Mouse (Mus musculus): ENCODE results near the gene Ang2. TPM values are rescaled to one million over a fixed set of nuclear protein-coding genes. Genes with fewer than 3 reads are reported as not detected.
"Not testable (repeated sequence)": the region's sequence is repeated elsewhere in the genome, so short reads cannot be mapped to it uniquely, and the experiment has no call there.

Ang2 gene
- total RNA-seq (2017) = not detected in 3 replicates

DNA sequence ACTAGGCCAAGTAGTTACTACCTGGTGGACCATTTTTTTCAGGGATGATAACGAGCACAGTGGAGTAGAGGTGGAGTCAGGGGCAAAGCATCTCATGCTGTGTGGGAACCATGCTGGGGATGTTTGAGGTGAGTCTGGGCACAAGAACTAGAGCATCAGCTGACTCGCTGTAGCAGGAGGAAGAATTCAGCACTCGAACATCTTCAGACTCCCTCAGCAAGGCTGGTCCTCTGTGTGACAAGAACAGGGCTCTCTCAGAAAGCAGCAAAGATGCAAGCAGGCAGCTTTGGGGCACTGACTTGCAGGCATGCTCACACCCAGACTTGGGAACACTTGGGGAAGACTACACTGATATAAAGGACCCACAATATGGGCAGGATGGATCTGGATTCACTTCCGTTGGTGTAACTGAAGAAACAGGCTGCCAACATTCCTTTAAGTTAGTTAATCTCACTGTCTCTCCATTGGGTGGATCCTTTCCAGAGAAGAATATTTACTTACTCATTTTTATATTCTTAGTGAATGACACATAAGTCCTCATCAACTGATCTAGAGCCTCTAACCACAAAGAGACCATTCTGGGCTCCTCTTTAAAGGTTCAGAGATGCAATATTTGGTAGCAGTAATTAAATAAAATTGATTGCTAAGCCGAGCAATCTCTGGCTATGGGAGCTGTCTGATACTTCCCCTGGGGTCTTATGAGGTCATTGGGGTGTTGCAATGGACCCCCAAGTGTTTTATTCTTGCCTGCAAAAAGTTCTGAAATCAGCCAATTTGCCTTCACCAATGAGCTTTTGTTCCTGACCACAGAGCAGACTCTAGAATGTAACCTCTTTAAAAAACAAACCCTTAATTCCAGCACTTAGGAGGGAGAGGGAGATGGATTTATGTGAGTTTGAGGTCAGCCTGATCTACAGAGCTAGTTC is at the start of gene Ang2:
Ang2 (minus strand) TSS at position 51 of the 926 bp plus-strand sequence.
- ATAC-seq (replicated peaks; ENCODE audit: insufficient number of reproducible peaks, low FRiP score, low TSS enrichment, poor library complexity, severe bottlenecking) = no peak

DNA sequence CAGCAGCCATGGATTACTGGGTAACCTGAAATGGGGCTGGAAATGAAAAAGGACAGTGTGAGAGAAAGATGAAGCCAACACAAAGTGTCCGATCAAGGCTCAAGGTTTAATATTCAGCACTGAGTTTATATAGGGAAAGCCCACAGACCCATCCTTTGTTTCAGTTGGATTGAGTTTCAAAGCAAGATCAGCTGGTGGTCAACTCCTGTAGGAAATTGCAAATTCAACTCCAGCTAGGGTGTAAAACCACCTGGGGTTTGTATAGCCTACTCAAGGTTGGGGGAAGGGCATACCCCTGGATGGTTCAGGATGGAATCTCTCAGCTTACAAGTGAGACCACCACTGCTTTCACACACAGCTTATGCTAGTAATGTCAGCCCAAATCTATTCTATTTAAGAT is 48.8 kb upstream of the Ang2 start:
- no peak for ATAC-seq (replicated peaks; ENCODE audit: insufficient number of reproducible peaks, low FRiP score, low TSS enrichment, poor library complexity, severe bottlenecking)

DNA sequence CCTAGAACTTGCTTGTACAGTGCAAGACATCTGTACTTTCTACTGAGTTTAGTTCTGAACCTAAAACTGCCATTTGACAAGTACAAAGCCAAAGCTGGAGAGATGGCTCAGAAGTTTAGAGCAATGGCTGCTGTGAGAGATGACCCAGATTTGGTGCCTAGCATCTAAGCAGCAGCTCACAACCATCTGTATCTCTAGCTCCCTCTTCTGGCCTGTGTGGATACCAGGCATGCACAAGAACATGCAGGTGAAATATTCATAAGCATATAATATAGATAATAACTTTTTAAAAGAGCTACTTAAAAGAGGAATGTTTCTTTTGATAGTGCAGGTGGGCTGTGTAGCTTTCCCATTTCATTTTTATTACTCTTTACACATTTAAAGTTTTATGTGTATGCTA is 42.0 kb upstream of the Ang2 start:
- peak; percentile 57; the same call in 1 of the 2 replicates for ATAC-seq (replicated peaks; ENCODE audit: insufficient number of reproducible peaks, low FRiP score, low TSS enrichment, poor library complexity, severe bottlenecking)

DNA sequence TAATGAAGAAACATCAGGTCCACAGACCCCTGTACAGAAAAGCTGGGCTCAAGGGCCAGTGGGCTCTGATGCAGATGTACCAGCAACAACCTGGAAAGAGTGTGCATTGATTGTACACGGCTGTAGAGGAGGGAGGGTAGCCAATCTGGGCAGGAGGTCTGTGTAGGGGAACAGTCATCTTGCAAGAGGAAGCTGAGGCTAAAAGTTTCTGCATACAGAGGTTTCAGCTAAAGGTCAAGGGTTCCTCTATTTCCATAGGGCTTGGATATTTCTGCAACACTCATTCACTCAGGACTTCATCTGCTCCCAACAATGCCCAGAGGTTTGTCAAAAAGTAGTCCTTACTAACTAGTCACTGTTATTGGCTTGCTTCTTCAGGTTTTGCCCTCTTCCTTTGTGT is 38.5 kb upstream of the Ang2 start:
- peak; percentile 64 for ATAC-seq (replicated peaks; ENCODE audit: insufficient number of reproducible peaks, low FRiP score, low TSS enrichment, poor library complexity, severe bottlenecking)

DNA sequence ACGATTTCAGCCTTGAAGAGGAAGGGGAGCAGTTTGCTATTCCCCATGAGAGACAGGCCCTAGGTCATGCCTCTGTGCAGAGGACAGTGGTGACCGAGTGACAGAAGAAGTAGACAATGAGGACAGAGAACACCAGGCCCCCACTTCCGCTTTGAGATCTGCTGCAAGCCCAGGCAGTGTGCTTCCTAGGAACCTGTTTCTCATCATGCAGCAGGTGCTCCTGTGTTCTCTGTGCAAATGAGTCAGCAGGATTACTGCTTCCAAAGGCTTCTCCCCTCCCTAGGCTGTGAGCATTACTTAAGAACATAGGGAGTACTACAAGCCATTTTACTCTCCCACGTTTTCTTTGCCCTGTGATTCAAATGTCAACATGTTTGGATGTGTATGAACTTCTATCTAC is 30.7 kb upstream of the Ang2 start:
- not testable (repeated sequence) for ATAC-seq (replicated peaks; ENCODE audit: insufficient number of reproducible peaks, low FRiP score, low TSS enrichment, poor library complexity, severe bottlenecking)

DNA sequence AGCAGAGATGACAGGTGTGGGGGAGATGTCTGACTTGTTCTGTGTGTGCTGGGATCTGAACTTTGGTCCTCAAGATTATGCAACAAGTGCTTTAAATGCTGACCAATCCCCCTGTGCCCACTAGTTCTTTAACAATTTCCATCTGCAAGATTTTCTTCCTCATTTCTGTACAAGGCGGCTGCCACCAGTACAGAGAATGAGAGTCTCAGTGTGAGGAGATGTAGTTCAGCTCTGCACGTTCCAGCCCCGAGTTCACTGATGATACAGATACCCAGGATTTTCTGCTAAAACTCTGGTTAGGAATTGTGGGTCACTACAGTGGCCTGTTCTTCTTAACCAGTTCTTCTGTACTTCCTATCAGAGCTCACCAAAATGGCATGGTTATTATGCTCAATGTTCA is 21.1 kb upstream of the Ang2 start:
- ATAC-seq (replicated peaks; ENCODE audit: insufficient number of reproducible peaks, low FRiP score, low TSS enrichment, poor library complexity, severe bottlenecking) = not testable (repeated sequence)

DNA sequence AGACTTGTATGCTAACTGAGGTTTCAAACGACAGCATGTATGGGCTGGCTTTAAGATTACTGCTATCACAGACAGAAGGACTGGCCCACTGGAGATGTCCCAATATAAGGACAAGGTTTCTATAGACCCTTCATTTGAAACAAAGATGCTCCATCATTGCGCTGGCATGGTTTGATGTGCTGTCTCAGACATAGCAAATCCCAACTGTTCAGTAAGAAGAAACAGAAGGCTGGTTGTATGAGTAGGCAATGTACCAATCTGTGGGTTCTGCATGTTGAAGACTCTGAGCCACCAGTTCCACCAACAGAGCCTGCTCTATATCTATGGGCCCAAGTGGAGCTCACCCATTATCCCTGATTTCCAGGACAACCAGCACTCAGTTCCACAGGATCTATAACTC is 4.2 kb upstream of the Ang2 start, which contains the start of gene Ear14:
Ear14 (plus strand) TSS at position 277 of the 400 bp plus-strand sequence.
- ATAC-seq (replicated peaks; ENCODE audit: insufficient number of reproducible peaks, low FRiP score, low TSS enrichment, poor library complexity, severe bottlenecking) = no peak

DNA sequence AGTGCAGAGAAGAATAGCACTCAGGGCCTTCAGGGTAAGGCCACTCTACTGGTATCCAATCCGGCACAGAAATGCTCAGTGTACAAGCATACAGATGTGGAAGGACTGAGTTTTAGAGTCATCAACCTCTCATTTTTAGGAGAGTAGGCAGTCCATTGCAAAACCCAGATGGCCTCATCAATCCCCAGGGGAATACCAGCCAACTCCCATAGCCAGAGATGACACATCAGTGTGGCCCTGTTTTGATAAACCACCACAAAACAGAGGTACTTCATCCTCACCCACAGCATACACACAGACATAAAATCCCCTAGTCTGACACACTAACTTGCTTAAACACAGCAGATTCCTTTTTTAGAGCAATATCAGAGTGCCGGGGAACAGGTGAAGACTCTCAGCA is 1.5 kb upstream of the Ang2 start:
- no peak for ATAC-seq (replicated peaks; ENCODE audit: insufficient number of reproducible peaks, low FRiP score, low TSS enrichment, poor library complexity, severe bottlenecking)

DNA sequence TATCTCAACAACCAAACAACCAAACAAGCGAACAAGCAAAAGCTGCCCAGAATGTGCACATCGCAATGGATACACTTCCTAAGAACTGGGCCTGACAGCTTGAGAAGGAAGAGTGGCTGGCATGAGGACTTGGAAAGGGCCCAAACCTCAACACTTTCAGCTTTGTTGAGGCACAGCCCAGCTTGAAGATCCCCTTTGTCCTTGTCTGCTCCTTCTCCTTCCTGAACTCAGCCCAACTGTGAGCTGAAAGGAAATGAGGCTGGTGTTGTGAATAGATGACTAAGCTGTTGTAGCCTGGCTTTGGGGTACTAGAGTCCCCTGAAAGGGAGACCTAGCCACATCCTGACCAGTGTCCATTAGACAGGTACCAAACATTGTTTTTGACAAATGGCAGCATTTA is 1.1 kb upstream of the Ang2 start:
- ATAC-seq (replicated peaks; ENCODE audit: insufficient number of reproducible peaks, low FRiP score, low TSS enrichment, poor library complexity, severe bottlenecking) = no peak

DNA sequence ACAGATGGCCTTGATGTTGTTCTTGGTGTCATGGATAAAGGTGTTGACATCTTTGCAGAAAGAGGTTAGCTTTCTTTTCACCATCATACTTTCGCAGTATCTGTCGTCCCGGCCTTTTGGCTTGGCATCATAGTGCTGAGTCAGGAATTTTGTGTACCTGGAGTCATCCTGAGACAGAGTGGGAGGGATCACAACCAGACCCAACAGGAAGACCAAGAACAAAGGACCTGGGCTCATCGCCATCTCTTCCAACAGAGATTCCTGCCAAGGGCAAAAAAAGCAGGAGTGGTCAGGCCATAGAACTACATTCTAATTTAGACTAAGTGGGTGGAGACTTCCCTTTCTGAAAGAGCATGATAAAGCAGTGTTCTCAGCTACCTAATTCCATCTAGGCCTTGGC is 3.3 kb downstream of the Ang2 start:
- ATAC-seq (replicated peaks; ENCODE audit: insufficient number of reproducible peaks, low FRiP score, low TSS enrichment, poor library complexity, severe bottlenecking) = no peak

DNA sequence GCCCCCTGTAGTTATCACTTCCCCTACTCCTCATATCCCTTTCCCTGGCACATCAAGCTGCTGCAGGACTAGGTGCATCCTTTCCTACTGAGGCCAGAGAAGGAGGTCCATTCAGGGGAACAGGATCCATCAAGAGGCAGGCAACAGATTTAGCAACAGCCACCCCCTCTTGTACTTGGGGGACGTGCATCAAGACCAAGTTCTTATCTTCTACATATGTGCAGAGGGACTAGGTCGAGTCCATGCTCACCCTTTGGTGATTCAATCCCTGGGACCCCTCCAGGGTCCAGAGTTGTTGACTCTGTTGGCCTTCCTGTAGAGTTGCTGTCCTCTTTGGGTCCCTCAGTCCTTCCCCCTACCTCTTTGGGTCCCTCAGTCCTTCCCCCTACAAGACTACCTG is 17.9 kb downstream of the Ang2 start:
- ATAC-seq (replicated peaks; ENCODE audit: insufficient number of reproducible peaks, low FRiP score, low TSS enrichment, poor library complexity, severe bottlenecking) = not testable (repeated sequence)

DNA sequence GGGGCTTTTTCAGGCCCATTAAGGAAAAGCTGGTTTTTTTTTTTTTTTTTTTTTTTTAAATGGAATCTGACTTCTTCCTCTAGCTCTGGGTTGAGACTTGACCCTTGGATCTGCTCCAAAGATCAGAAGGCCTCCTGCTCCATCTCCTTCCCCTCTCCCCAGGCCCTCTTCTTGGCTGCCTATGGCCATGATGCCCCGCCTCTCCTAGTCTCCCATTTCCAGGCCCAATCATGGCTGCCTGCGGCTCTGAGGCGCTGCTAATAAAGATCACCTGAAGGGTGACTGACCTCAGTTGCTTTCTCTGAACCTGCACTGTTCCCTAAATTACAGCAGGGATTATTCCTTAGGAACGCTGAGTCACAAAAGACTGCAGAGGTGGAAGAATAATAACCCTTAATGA is 25.1 kb downstream of the Ang2 start:
- ATAC-seq (replicated peaks; ENCODE audit: insufficient number of reproducible peaks, low FRiP score, low TSS enrichment, poor library complexity, severe bottlenecking) = no peak

DNA sequence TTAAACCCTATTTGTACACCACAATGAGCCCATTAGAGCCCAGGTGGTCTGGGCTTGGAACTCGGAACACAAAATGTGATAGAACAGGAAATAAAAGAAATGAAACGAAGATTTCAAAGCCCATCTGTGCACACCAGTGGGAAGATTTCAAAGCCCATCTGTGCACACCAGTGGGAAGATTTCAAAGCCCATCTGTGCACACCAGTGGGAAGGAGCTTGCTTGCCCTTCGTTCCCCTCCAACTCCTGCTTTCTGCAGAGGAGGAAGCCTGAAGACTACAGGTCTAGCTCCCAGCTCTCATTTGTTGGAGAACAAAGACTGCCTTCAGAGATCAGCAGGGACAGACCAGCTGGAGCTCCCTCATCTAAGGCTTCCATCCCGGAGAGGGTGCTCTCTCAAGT is 26.0 kb downstream of the Ang2 start:
- not testable (repeated sequence) for ATAC-seq (replicated peaks; ENCODE audit: insufficient number of reproducible peaks, low FRiP score, low TSS enrichment, poor library complexity, severe bottlenecking)

DNA sequence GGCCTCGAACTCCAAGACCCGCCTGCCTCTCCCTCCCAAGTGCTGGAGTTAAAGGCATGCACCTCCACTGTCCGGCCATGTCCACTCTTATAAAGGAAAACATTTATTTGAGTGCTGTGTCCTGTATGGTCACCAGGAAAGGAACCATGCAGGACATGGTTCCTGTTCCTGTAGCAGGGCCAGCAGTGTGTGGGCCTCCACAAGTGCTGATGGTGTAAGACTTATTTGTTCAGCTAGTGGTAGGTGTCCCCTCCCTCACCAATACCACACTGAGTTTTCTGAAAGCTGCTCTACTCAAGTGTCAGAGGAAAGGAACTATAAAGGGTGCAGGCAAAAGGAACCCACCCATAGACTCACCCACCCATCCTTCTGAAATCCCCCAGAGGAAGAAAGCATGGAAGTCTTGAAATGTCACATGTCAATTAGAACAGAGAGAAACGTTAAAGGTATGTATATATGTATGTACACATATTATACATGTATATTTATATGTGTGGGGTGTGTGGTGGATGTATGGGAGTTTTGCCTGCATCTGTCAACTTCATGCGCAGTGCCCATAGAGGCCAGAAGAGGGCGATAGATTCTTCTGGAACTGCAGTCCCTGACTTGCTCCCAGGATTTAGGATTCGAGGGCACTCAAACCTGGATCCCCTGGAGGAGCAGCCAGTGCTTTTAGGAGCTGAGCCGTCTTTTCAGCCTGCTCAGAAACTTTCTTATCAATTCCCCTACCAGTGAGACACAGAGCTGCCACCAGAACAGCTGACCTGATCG is 26.7 kb downstream of the Ang2 start:
- not testable (repeated sequence) for ATAC-seq (replicated peaks; ENCODE audit: insufficient number of reproducible peaks, low FRiP score, low TSS enrichment, poor library complexity, severe bottlenecking)

DNA sequence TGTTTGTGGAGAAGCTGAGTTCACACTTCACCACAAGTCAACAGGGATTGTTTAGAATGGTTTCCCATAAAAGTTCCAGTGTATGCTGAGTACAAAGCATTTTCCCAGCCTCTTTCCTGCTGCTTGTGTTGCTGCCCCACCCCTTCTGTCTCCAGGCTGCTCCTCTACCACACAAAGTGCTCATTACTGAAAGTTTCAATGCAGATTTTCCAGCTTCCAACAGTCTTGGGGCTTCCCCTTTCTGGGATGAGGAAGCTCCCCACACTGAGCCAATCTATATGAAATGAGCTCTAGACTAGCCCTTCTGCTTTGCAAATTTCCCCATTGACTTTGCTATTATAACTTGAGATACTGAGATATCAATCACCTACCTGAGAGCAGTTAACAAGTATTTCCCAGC is 32.9 kb downstream of the Ang2 start:
- ATAC-seq (replicated peaks; ENCODE audit: insufficient number of reproducible peaks, low FRiP score, low TSS enrichment, poor library complexity, severe bottlenecking) = peak; percentile 66

DNA sequence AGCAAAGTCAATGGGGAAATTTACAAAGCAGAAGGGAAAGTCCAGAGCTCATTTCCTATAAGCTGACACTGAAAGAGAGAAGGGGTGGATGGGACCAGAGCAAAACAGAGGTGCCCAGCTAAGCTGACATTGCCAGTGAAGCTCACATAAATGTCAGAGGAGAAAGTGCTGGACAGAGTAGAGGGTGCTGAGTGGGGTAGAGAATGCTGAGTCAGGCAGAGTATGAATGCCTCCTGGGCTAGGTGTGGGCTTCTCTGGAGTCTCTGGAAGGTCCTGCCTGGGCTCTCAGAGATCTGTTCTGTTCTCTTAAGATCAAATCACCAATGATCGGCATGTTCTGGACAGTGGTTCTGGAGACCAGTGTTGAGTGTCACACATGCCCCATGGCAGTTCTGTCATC is 33.5 kb downstream of the Ang2 start:
- ATAC-seq (replicated peaks; ENCODE audit: insufficient number of reproducible peaks, low FRiP score, low TSS enrichment, poor library complexity, severe bottlenecking) = no peak

DNA sequence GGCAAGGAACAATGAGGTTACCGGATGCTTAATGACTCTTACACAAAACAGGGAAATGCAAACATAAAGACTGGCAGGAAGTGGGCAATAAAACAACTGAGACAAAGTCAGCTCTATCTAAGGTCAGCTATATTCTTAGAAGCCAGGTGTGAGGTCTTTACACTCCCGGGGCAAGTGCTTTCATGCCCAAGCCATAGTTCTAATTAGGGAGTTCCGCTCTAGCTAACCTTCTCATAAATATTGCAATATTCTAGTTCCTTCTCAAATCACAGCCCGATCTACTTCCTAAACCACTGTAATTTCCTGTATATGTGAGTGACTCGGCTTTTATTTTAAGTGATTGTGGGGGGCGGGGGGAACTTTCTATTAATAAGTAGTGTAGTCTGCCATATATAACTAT is 35.6 kb downstream of the Ang2 start:
- not testable (repeated sequence) for ATAC-seq (replicated peaks; ENCODE audit: insufficient number of reproducible peaks, low FRiP score, low TSS enrichment, poor library complexity, severe bottlenecking)

DNA sequence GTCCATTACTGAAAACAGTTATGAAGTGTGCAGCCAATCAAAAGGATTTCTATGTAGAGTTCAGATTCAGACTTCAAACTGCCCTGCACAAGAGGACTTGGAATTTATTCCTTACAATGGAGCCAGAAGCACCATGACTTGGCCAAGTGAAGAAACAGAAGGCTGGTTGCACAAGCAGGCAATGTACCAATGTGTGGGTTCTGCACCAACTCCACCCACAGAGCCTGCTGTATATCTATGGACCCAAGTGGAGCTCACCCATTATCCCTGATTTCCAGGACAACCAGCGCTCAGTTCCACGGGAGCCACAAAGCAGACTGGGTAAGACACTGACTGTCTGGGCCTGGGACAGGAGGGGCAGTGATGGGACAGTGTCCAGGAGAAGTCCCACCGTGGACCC is 37.0 kb downstream of the Ang2 start, which contains the start of gene Rnase2b:
Rnase2b (plus strand) TSS at position 285 of the 400 bp plus-strand sequence.
- ATAC-seq (replicated peaks; ENCODE audit: insufficient number of reproducible peaks, low FRiP score, low TSS enrichment, poor library complexity, severe bottlenecking) = not testable (repeated sequence)

DNA sequence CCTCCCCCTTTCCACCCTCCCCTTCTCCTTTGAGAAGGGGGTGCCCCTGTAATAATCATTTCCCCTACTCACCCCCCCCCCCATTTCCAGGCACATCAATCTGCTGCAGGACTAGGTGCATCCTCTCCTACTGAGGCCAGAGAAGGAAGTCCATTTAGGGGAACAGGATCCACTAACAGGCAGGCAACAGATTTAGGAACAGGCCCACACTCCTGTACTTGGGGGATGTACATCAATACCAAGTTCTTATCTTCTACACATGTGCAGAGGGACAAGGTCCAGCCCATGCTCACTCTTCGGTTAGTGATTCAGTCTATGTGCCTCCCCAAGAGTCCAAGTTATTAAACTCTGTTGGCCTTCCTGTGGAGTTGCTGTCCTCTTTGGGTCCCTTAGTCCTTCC is 41.9 kb downstream of the Ang2 start:
- no peak for ATAC-seq (replicated peaks; ENCODE audit: insufficient number of reproducible peaks, low FRiP score, low TSS enrichment, poor library complexity, severe bottlenecking)

DNA sequence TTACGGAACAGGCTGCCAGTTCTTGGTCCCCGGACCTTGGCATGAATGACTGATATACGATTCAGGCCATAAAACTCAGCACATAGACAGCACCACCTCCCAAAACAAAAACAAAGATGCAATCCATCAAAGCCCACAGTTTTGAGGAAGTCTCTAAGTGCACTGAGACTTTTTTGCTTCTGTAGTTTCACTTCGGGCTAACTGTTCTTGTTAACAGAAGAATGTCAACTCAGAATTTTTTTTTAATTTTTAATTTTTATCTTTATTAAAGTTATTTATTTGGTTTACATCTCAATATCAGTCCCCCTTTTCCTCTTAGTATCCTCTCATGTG is 42.2 kb downstream of the Ang2 start:
- ATAC-seq (replicated peaks; ENCODE audit: insufficient number of reproducible peaks, low FRiP score, low TSS enrichment, poor library complexity, severe bottlenecking) = no peak; the same call in 1 of the 2 replicates
